Mouse (Mus musculus): ENCODE data around the gene Plekhh2.
A peak's percentile ranks its signal among the peaks of the same experiment; 100 is the strongest.
"Not testable (repeated sequence)": the region's sequence is repeated elsewhere in the genome, so short reads cannot be mapped to it uniquely, and the experiment has no call there.

Plekhh2 gene

GRCm38 (mm10) chr17:84512516-84513085, 906 bp downstream of the Plekhh2 start:
- DNase-seq: peak in 1 of 2 experiments; percentile 9

GRCm38 (mm10) chr17:84515901-84516300, 4.2 kb downstream of the Plekhh2 start:
- no peak for DNase-seq

GRCm38 (mm10) chr17:84519346-84519745, 7.7 kb downstream of the Plekhh2 start:
- no peak for DNase-seq

GRCm38 (mm10) chr17:84520057-84520456, 8.4 kb downstream of the Plekhh2 start:
- no peak for DNase-seq

GRCm38 (mm10) chr17:84529356-84529755, 17.7 kb downstream of the Plekhh2 start:
- peak in 1 of 2 experiments; percentile 35 for DNase-seq

GRCm38 (mm10) chr17:84530202-84530796, 18.6 kb downstream of the Plekhh2 start:
- no peak for DNase-seq

GRCm38 (mm10) chr17:84532909-84533499, 21.3 kb downstream of the Plekhh2 start:
- no peak for DNase-seq

GRCm38 (mm10) chr17:84533841-84534240, 22.1 kb downstream of the Plekhh2 start:
- DNase-seq: peak; percentile 37 to 51

GRCm38 (mm10) chr17:84534632-84535031, 22.9 kb downstream of the Plekhh2 start:
- no peak for DNase-seq

- DNase-seq: no peak
Observed at GRCm38 (mm10) chr17:84535226-84535625, 23.5 kb downstream of the Plekhh2 start.

GRCm38 (mm10) chr17:84537301-84537700, 25.6 kb downstream of the Plekhh2 start:
- DNase-seq: no peak

- DNase-seq: peak in 1 of 2 experiments; percentile 26
Observed at GRCm38 (mm10) chr17:84537966-84538365, 26.3 kb downstream of the Plekhh2 start.

- DNase-seq: no peak
Observed at GRCm38 (mm10) chr17:84540603-84541002, 28.9 kb downstream of the Plekhh2 start.

GRCm38 (mm10) chr17:84550902-84551877, 39.5 kb downstream of the Plekhh2 start:
- peak in 1 of 2 experiments; percentile 23 for DNase-seq

GRCm38 (mm10) chr17:84552230-84552629, 40.5 kb downstream of the Plekhh2 start:
- DNase-seq: no peak

GRCm38 (mm10) chr17:84564264-84564663, 52.6 kb downstream of the Plekhh2 start:
- not testable (repeated sequence) for DNase-seq

- DNase-seq: no peak
Observed at GRCm38 (mm10) chr17:84565762-84566161, 54.1 kb downstream of the Plekhh2 start.

- no peak for DNase-seq
Observed at GRCm38 (mm10) chr17:84566773-84567555, 55.3 kb downstream of the Plekhh2 start.

- no peak for DNase-seq
Observed at GRCm38 (mm10) chr17:84568807-84569206, 57.1 kb downstream of the Plekhh2 start.

- DNase-seq: no peak
Observed at GRCm38 (mm10) chr17:84569770-84570169, 58.1 kb downstream of the Plekhh2 start.

- DNase-seq: no peak
Observed at GRCm38 (mm10) chr17:84571629-84572028, 59.9 kb downstream of the Plekhh2 start.

GRCm38 (mm10) chr17:84573305-84573704, 61.6 kb downstream of the Plekhh2 start:
- DNase-seq: no peak

All from cerebellum, postnatal 14 days (tissue).